Mouse (Mus musculus): ENCODE measurements around the gene Astn1. TPM values are rescaled to one million over a fixed set of nuclear protein-coding genes. Genes with fewer than 3 reads are reported as not detected.

Gene Astn1
- polyA plus RNA-seq, 1 experiment from 2014 or later: 42.3 TPM

DNA sequence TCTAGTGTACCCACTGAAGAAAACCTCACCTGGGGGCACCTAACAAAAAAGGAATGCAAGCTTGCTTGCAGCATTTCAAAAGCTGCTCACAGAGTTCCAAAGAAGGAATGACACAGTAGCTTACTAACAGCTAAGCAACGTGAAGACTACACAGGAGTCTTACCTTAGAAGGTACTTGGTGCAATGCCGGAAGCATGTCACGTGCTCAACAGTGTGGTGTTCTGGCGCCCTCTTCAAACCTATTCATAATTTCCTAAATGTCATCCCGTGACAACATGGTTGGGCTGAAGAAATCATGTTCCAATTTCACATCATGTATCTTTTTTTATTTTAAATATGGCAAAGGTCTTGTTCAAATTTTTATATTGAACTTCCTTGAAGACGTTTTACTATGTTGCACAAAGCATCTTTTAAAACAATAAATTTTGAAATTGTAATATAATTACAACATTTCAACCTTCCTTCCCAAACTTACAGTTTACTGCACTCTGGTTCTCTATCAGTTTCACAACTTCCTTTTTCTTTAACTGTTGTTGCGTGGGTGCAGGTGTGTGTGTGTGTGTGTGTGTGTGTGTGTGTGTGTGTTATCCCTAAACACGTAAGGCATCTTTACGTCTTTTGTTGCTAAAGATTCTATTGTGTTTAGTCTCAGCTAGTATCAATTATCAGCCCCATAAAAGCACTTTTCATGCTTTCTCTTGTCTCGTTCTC is 335.9 kb downstream of the Astn1 start:
- Histone ChIP-seq H3K9ac (replicated peaks; ENCODE audit: low read depth, low read length) (no peak overlapping the region), H3K27ac (ENCODE audit: low read length) (no peak overlapping the region), H3K27me3 (replicated peaks; ENCODE audit: control insufficient read depth, insufficient read depth, low read length) (no peaks in the 10 kb centered on the region), H3K36me3 (ENCODE audit: control insufficient read depth, insufficient read depth) (no peaks in the 10 kb centered on the region), H3K4me3 (replicated peaks; ENCODE audit: low read length) (no peak overlapping the region), H3K9me3 (ENCODE audit: control insufficient read depth, low read length) (no peaks in the 10 kb centered on the region), H3K4me2 (ENCODE audit: low read length) (no peak overlapping the region), H3K4me1 (replicated peaks; ENCODE audit: control insufficient read depth, insufficient read depth, low read length) (no peaks in the 10 kb centered on the region)
- WGBS: 85% methylated on average over 10 of the region's 10 CpGs
- ATAC-seq: no peak

DNA sequence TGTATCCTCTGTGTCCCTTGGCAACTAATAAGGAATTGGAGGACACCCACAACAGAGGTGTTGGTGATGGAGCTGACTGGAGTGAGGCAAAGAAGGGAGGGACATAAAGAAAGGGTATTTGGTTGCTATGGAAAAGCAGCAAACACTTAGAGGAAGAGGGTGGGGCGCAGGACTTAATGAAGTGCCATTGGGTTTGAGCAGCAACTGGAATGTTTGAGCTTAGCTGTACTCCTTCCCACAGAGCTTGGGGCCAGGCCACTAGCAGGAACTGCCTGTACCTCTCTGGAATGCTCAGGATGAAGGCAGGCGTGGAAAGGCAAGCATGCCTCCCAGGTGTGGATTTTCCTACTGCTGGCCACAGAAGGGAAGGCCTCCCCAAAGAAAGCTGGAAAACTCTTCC is 337.2 kb downstream of the Astn1 start:
- ATAC-seq: no peak
- WGBS: 89% methylated on average over 2 of the region's 2 CpGs
- no peak overlapping the region for H3K27ac ChIP-seq (ENCODE audit: low read length)
- no peak overlapping the region for H3K4me2 ChIP-seq (ENCODE audit: low read length)
- no peaks in the 10 kb centered on the region for H3K36me3 ChIP-seq (ENCODE audit: control insufficient read depth, insufficient read depth)
- H3K9ac ChIP-seq (replicated peaks; ENCODE audit: low read depth, low read length): no peak overlapping the region
- H3K4me3 ChIP-seq (replicated peaks; ENCODE audit: low read length): no peak overlapping the region
- H3K9me3 ChIP-seq (ENCODE audit: control insufficient read depth, low read length): no peaks in the 10 kb centered on the region
- no peaks in the 10 kb centered on the region for H3K4me1 ChIP-seq (replicated peaks; ENCODE audit: control insufficient read depth, insufficient read depth, low read length)
- H3K27me3 ChIP-seq (replicated peaks; ENCODE audit: control insufficient read depth, insufficient read depth, low read length): no peaks in the 10 kb centered on the region

DNA sequence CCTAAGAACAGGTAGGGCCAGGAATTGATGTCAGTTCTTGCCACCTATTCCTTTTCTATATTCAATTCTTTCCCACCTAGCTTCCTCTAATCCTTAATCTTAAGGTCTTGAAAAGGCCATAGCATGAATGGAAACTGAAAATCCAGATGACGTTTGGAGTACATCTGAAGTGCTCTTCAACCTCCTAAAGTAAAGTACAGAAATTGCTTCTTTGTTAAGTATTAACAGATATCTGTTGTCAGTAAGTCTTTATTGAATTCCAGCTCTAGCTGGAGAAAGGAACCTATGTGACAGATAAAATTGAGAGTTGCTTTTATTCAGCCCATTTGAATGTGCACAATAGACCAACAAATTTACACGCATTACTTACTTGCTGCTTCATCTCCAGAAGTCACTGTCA is 338.1 kb downstream of the Astn1 start:
- WGBS: 72% methylated on average over 2 of the region's 2 CpGs
- H3K4me2 ChIP-seq (ENCODE audit: low read length): no peak overlapping the region
- no peak for ATAC-seq

DNA sequence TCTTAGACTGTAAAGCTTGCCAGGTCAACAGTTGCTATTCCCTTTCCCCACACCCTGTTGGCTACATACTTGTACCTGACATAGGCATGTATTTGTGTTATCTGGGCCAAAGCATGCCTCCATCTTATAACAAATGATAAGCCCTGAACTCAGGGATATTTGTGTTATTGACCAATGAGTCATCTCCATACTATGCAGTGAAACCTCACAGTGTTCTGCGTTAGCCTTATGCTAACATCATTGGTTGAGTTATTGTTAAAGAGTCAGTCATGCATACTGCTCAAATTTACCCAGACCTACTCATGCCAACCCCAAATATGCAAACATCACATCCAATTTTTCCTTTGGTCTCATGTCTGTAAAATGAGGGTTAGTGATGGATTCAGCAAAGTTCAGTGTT is 339.3 kb downstream of the Astn1 start:
- no peak overlapping the region for H3K27ac ChIP-seq (ENCODE audit: low read length)
- WGBS: 89% methylated on average over 1 of the region's 1 CpGs
- no peak overlapping the region for H3K4me2 ChIP-seq (ENCODE audit: low read length)
- no peaks in the 10 kb centered on the region for H3K36me3 ChIP-seq (ENCODE audit: control insufficient read depth, insufficient read depth)
- no peaks in the 10 kb centered on the region for H3K9me3 ChIP-seq (ENCODE audit: control insufficient read depth, low read length)
- no peak overlapping the region for H3K9ac ChIP-seq (replicated peaks; ENCODE audit: low read depth, low read length)
- H3K4me1 ChIP-seq (replicated peaks; ENCODE audit: control insufficient read depth, insufficient read depth, low read length): no peaks in the 10 kb centered on the region
- ATAC-seq: no peak
- H3K27me3 ChIP-seq (replicated peaks; ENCODE audit: control insufficient read depth, insufficient read depth, low read length): no peaks in the 10 kb centered on the region
- no peak overlapping the region for H3K4me3 ChIP-seq (replicated peaks; ENCODE audit: low read length)

More for the DNA sequence above, 338.1 kb downstream of the Astn1 start:
- no peaks in the 10 kb centered on the region for H3K9me3 ChIP-seq (ENCODE audit: control insufficient read depth, low read length)
- H3K4me1 ChIP-seq (replicated peaks; ENCODE audit: control insufficient read depth, insufficient read depth, low read length): no peaks in the 10 kb centered on the region
- no peaks in the 10 kb centered on the region for H3K36me3 ChIP-seq (ENCODE audit: control insufficient read depth, insufficient read depth)
- no peak overlapping the region for H3K27ac ChIP-seq (ENCODE audit: low read length)
- H3K27me3 ChIP-seq (replicated peaks; ENCODE audit: control insufficient read depth, insufficient read depth, low read length): no peaks in the 10 kb centered on the region
- no peak overlapping the region for H3K9ac ChIP-seq (replicated peaks; ENCODE audit: low read depth, low read length)
- H3K4me3 ChIP-seq (replicated peaks; ENCODE audit: low read length): no peak overlapping the region

DNA sequence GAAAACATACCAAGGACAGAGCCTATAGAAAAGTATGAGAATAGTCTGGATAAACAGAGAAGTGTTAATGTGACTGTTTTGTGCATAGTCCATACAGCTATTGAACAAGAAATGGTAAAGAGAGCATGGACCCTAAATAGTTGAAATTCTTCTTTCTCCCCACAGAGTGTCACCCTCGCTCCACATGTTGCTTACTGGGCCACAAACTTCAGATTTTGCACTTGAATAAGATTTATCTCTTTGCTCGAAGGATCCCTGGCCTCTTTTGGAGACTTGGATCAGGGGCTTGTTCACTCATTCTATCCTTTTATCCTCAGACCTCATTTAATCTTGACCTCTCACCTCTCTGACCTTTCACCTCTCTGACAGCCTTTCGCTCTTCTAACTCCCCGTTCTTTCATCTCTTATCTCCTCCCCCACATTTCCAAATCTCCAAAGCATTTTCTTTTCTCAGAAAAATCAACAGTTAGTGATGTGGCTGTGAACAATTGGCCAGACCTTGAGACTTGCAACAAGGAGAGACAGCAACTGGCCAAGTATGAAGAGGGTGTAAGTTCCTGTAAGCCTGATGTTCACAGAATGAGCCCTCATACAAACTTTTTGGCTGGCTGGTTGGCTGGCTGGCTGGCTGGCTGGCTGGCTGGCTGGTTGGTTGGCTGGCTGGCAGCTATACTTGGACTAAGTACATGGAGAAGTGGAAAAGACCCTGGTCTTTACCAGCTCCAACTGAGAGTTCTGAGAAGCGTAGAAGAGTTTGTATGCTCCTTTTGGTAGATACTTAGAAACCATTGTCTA is 351.4 kb downstream of the Astn1 start:
- ATAC-seq: peak; percentile 59; the same call in 1 of the 2 replicates
- no peaks in the 10 kb centered on the region for H3K27me3 ChIP-seq (replicated peaks; ENCODE audit: control insufficient read depth, insufficient read depth, low read length)
- no peaks in the 10 kb centered on the region for H3K36me3 ChIP-seq (ENCODE audit: control insufficient read depth, insufficient read depth)
- H3K9me3 ChIP-seq (ENCODE audit: control insufficient read depth, low read length): no peaks in the 10 kb centered on the region
- H3K4me2 ChIP-seq (ENCODE audit: low read length): no peak overlapping the region
- no peak overlapping the region for H3K9ac ChIP-seq (replicated peaks; ENCODE audit: low read depth, low read length)
- H3K4me3 ChIP-seq (replicated peaks; ENCODE audit: low read length): no peak overlapping the region
- H3K4me1 ChIP-seq (replicated peaks; ENCODE audit: control insufficient read depth, insufficient read depth, low read length): no peaks in the 10 kb centered on the region
- 51% methylated on average over 5 of the region's 5 CpGs for WGBS
- H3K27ac ChIP-seq (ENCODE audit: low read length): no peak overlapping the region

DNA sequence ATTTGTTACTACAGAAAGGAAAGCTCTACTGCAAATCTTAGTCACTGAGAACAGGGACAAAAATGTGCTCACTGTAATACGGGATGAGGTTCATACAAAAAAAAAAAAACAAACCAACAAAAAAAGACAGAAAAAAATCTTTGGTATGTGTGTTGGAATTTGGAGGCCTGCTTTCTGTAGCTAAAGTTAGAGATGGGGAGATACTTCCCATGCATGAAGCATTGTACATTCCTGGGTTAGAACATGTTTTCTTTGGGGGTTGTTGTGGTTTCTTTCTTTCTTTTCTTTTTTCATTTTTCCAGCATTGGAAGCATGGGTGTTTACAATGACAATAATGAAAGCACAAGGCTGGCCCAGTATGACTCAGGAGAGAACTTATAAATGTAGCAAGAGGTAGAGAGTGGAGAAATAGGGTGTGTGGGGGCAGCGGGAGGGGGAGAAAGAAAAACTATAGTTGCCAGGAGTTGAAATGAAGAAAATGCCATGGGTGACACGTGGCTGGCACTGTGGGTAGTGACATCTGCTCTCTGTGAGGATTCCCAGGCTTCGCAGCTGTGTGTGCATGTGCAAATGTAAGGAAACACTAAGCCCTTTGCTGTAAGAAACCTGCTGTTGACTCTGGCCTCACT is 370.9 kb downstream of the Astn1 start:
- H3K36me3 ChIP-seq (ENCODE audit: control insufficient read depth, insufficient read depth): no peaks in the 10 kb centered on the region
- no peak overlapping the region for H3K27ac ChIP-seq (ENCODE audit: low read length)
- no peak for ATAC-seq
- no peak overlapping the region for H3K4me2 ChIP-seq (ENCODE audit: low read length)
- H3K9ac ChIP-seq (replicated peaks; ENCODE audit: low read depth, low read length): no peak overlapping the region
- H3K4me3 ChIP-seq (replicated peaks; ENCODE audit: low read length): no peak overlapping the region
- H3K9me3 ChIP-seq (ENCODE audit: control insufficient read depth, low read length): no peaks in the 10 kb centered on the region
- no peaks in the 10 kb centered on the region for H3K4me1 ChIP-seq (replicated peaks; ENCODE audit: control insufficient read depth, insufficient read depth, low read length)
- no peaks in the 10 kb centered on the region for H3K27me3 ChIP-seq (replicated peaks; ENCODE audit: control insufficient read depth, insufficient read depth, low read length)
- WGBS: 58% methylated on average over 4 of the region's 4 CpGs

DNA sequence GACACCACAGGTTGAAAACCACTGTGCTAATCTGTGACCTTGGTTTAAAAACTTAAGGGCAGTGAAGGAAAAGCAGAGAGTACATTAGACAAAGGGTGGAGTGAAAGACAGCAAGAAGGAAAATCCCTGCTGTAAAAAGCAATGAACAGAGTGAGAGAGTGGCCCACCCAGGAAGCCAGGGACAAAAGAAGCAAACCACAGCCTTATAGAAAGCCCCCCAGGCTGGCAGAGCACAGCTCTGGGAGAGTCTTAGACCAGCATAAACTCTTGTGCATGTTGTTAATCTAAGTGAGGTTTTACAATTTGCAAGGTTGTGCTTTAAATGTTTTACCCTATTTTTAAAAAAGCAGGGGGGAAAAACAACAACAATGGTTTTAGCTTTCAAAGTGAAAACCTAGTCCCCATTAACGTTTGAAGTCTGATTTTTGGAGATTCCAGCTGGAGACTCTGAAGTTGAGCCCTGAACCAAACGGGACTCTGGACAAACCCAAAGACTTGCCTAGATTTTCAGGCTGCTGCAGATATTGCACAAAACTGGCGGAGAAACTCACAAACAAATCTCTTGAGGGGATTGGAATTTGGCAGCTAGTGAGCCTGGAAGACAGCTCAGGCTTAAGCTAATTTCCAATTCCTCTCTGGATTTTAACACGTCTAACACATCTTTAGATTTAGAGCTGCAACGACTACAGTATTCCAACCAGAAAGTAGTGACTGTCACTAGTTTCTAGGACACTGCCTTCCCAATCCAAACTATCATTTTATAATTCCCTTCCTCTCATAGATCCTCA is 377.3 kb downstream of the Astn1 start:
- peak overlapping the region; percentile 58 for H3K27ac ChIP-seq (ENCODE audit: low read length)
- peak; percentile 81 for ATAC-seq
- peaks cover 11% of the 10 kb centered on the region for H3K4me1 ChIP-seq (replicated peaks; ENCODE audit: control insufficient read depth, insufficient read depth, low read length)

DNA sequence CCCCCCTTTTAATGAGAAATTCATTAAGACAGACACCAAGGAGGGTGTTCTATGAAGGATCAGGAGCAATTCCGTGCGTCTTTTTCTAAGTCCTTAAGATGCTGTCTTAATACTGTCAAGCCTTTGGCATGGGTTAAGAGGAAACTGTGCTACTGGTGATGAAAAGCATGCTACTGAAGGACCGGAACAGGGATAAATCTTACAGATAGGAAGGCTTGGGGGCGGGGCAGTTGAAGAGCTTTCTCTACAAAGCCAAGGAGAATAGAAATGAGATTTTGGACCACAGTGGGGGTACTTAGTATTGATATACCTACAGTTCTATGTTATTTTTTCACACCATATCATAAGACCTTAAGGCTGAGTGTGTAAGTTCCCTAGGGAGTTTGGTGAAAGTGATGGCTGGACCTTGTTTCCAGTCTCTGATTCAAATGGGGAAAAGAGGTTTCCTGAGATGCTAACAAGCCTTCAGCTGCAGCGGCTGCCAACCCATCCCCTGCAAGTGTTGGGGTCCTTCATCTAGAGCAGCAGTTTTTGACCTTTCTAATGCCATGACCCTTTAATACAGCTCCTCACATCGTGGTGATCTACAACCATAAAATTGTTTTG is 378.2 kb downstream of the Astn1 start:
- Histone ChIP-seq H3K27ac (ENCODE audit: low read length) (peak overlapping the region; percentile 51), H3K4me3 (replicated peaks; ENCODE audit: low read length) (no peak overlapping the region), H3K9me3 (ENCODE audit: control insufficient read depth, low read length) (no peaks in the 10 kb centered on the region), H3K27me3 (replicated peaks; ENCODE audit: control insufficient read depth, insufficient read depth, low read length) (no peaks in the 10 kb centered on the region), H3K36me3 (ENCODE audit: control insufficient read depth, insufficient read depth) (no peaks in the 10 kb centered on the region), H3K4me2 (ENCODE audit: low read length) (no peak overlapping the region), H3K9ac (replicated peaks; ENCODE audit: low read depth, low read length) (no peak overlapping the region), H3K4me1 (replicated peaks; ENCODE audit: control insufficient read depth, insufficient read depth, low read length) (peaks cover 11% of the 10 kb centered on the region)
- WGBS: 70% methylated on average over 6 of the region's 6 CpGs
- ATAC-seq: no peak

More for the DNA sequence above, 377.3 kb downstream of the Astn1 start:
- H3K9ac ChIP-seq (replicated peaks; ENCODE audit: low read depth, low read length): no peak overlapping the region
- no peaks in the 10 kb centered on the region for H3K27me3 ChIP-seq (replicated peaks; ENCODE audit: control insufficient read depth, insufficient read depth, low read length)
- H3K4me2 ChIP-seq (ENCODE audit: low read length): no peak overlapping the region
- H3K9me3 ChIP-seq (ENCODE audit: control insufficient read depth, low read length): no peaks in the 10 kb centered on the region
- H3K36me3 ChIP-seq (ENCODE audit: control insufficient read depth, insufficient read depth): no peaks in the 10 kb centered on the region
- 20% methylated on average over 5 of the region's 5 CpGs for WGBS
- no peak overlapping the region for H3K4me3 ChIP-seq (replicated peaks; ENCODE audit: low read length)

All from forebrain, embryonic 16.5 days (tissue).